ENCODE assay signal across 20 mouse cellular contexts in genomic region chr15:61450217-61450616, GRCm38 (mm10).
DNase-seq lines count a peak whose midpoint lies in the region; ATAC-seq and TF ChIP-seq lines count a peak whose summit lies in the region.
"Had no signal": no experiment of that assay in that cellular context is flagged by ENCODE, and none has a peak within 500 bp of the region (broad histone marks: within the 10 kb centered on the region; RNA-seq: fewer than 3 reads in every experiment).

No protein-coding gene starts in this region.

- TF ChIP-seq CTCF in midbrain, postnatal 0 days (IDR thresholded peaks at IDR 0.05): no peak

- H3K4me3 ChIP-seq in liver, embryonic 11.5 days (ENCODE audit: low read depth, low read length): no peak overlapping the region
- no peak overlapping the region for H3K4me3 ChIP-seq in midbrain, postnatal 0 days (ENCODE audit: low read depth, low read length)
- H3K4me3 ChIP-seq: limb, embryonic 10.5 days; liver, embryonic 15.5 days; megakaryocyte, embryonic 14.5 days; midbrain, embryonic 15.5 days had no signal

- H3K4me1 ChIP-seq in liver, embryonic 11.5 days (replicated peaks; ENCODE audit: control insufficient read depth, insufficient read depth, low read length): no peaks in the 10 kb centered on the region
- H3K4me1 ChIP-seq in midbrain, postnatal 0 days (ENCODE audit: insufficient read depth, low read length): no peaks in the 10 kb centered on the region
- H3K4me1 ChIP-seq: liver, embryonic 15.5 days; megakaryocyte, embryonic 14.5 days; midbrain, embryonic 15.5 days had no signal

- DNase-seq in liver: peak; percentile 4
- no peak for DNase-seq in liver, embryonic 11.5 days (ENCODE audit: low spot score)
- peak; percentile 1 for DNase-seq in forelimb bud, embryonic 11.5 days (ENCODE audit: low read depth, low spot score)
- DNase-seq in kidney, postnatal 14 days: peak; percentile 32
- no peak for DNase-seq in cerebellum, adult 11-12 months
- DNase-seq in lung, postnatal 4 days: no peak
- DNase-seq in midbrain, postnatal 0 days (ENCODE audit: low spot score): no peak
- DNase-seq: adrenal gland, adult 2 months; cerebellum, adult 18-20 months; cerebellum, postnatal 36 days; lung, postnatal 10 days; right cerebral cortex, adult 18-20 months; spleen, adult 18-20 months had no signal

- H3K36me3 ChIP-seq in liver, embryonic 11.5 days (ENCODE audit: control insufficient read depth, insufficient read depth, low read length): no peaks in the 10 kb centered on the region
- no peaks in the 10 kb centered on the region for H3K36me3 ChIP-seq in midbrain, postnatal 0 days (ENCODE audit: insufficient read depth, low read length)
- H3K36me3 ChIP-seq: limb, embryonic 10.5 days; liver, embryonic 15.5 days; midbrain, embryonic 15.5 days had no signal

- no peaks in the 10 kb centered on the region for H3K9me3 ChIP-seq in liver, embryonic 11.5 days (ENCODE audit: control insufficient read depth, low read length)
- no peaks in the 10 kb centered on the region for H3K9me3 ChIP-seq in midbrain, postnatal 0 days (ENCODE audit: low read length)
- H3K9me3 ChIP-seq: limb, embryonic 10.5 days; liver, embryonic 15.5 days; megakaryocyte, embryonic 14.5 days; midbrain, embryonic 15.5 days had no signal

- no peak overlapping the region for H3K9ac ChIP-seq in liver, embryonic 11.5 days (ENCODE audit: low read depth, low read length)
- no peak overlapping the region for H3K9ac ChIP-seq in midbrain, postnatal 0 days (replicated peaks; ENCODE audit: low read length, poor library complexity, severe bottlenecking)
- H3K9ac ChIP-seq: hindbrain, embryonic 14.5 days; liver, embryonic 15.5 days; midbrain, embryonic 15.5 days had no signal

- 35% methylated on average over 3 of the region's 3 CpGs for WGBS in liver, embryonic 11.5 days
- 54% methylated on average over 3 of the region's 3 CpGs for WGBS in midbrain, postnatal 0 days

- H3K27ac ChIP-seq in liver, embryonic 11.5 days (ENCODE audit: low read depth, low read length): no peak overlapping the region
- no peak overlapping the region for H3K27ac ChIP-seq in midbrain, postnatal 0 days (ENCODE audit: low read depth, low read length)
- H3K27ac ChIP-seq: hindbrain, embryonic 14.5 days; limb, embryonic 10.5 days; liver, embryonic 15.5 days; midbrain, embryonic 15.5 days had no signal

- ATAC-seq in liver, embryonic 11.5 days (replicated peaks; ENCODE audit: low FRiP score): no peak
- ATAC-seq in midbrain, postnatal 0 days (ENCODE audit: low FRiP score): no peak
- ATAC-seq: forebrain, embryonic 14.5 days; midbrain, embryonic 15.5 days had no signal

- H3K27me3 ChIP-seq in liver, embryonic 11.5 days (replicated peaks; ENCODE audit: control insufficient read depth, insufficient read depth, low read length): no peaks in the 10 kb centered on the region
- no peaks in the 10 kb centered on the region for H3K27me3 ChIP-seq in midbrain, postnatal 0 days (ENCODE audit: insufficient read depth, low read length)
- H3K27me3 ChIP-seq: liver, embryonic 15.5 days; megakaryocyte, embryonic 14.5 days; midbrain, embryonic 15.5 days had no signal

- no peak overlapping the region for H3K4me2 ChIP-seq in liver, embryonic 11.5 days
- H3K4me2 ChIP-seq in midbrain, postnatal 0 days (ENCODE audit: low read depth, low read length, poor library complexity, severe bottlenecking): no peak overlapping the region
- H3K4me2 ChIP-seq: heart, embryonic 11.5 days; hindbrain, embryonic 14.5 days; liver, embryonic 15.5 days; midbrain, embryonic 15.5 days had no signal

Comparison
In these comparisons a context has a peak if more than half of its experiments do, and no peak if none do; other contexts are left out.
1. DNase-seq: peak in liver (single experiment), forelimb bud, embryonic 11.5 days (single experiment) and kidney, postnatal 14 days (single experiment); none in liver, embryonic 11.5 days (single experiment), cerebellum, adult 11-12 months (single experiment), lung, postnatal 4 days (0 of 2) and midbrain, postnatal 0 days (single experiment).